Mouse (Mus musculus) kidney, adult 2 months (tissue): ENCODE measurements around the gene Mib2. TPM values are rescaled to one million over a fixed set of nuclear protein-coding genes. Genes with fewer than 3 reads are reported as not detected.
"Not testable (repeated sequence)": the region's sequence is repeated elsewhere in the genome, so short reads cannot be mapped to it uniquely, and the experiment has no call there.

Source experiments
- DNase-seq: peaks from one replicate; pipeline ENCODE4 v3.0.0; 2021
- H3K27ac ChIP-seq: fragments of 200-500 bp; 2 replicates; pipeline ENCODE4 v1.5.1; 2012; ENCODE audit warnings: low read depth, low read length, control low read depth, inconsistent platforms; ENCODE audit not compliant: insufficient read depth
- H3K27me3 ChIP-seq: fragments of 200-500 bp; replicated peaks from 2 replicates; pipeline ENCODE4 v1.6.1; 2012; ENCODE audit warnings: mild to moderate bottlenecking, moderate library complexity, low read length, inconsistent platforms; ENCODE audit not compliant: control insufficient read depth, insufficient read depth
- H3K36me3 ChIP-seq: fragments of 200-500 bp; 2 replicates; pipeline ENCODE4 v1.6.1; 2012; ENCODE audit warnings: mild to moderate bottlenecking, moderate library complexity, low read length, inconsistent platforms; ENCODE audit not compliant: control insufficient read depth, insufficient read depth
- H3K4me1 ChIP-seq: fragments of 200-500 bp; 2 replicates; pipeline ENCODE4 v1.6.1; 2011; ENCODE audit warnings: low read length; ENCODE audit not compliant: control insufficient read depth, insufficient read depth
- H3K4me3 ChIP-seq: fragments of 200-500 bp; 2 replicates; pipeline ENCODE4 v1.5.1; 2011; ENCODE audit warnings: mild to moderate bottlenecking, low read depth, low read length, control low read depth; ENCODE audit not compliant: insufficient read depth
- CTCF ChIP-seq: fragments of 200-500 bp; conservative IDR thresholded peaks from 2 replicates; pipeline ENCODE4 v1.5.1; 2011; ENCODE audit warnings: low read depth, mild to moderate bottlenecking, control low read depth, low read length, moderate library complexity, mixed read lengths; ENCODE audit not compliant: insufficient read depth, insufficient read length
- POLR2A ChIP-seq: fragments of 200-500 bp; IDR thresholded peaks from one replicate; pipeline ENCODE4 v1.6.1; 2011; ENCODE audit warnings: low read depth, low read length, control low read depth
- WGBS: fragments of 180-500 bp; shearing (Covaris S2); methylation state at CpG from one replicate; pipeline ENCODE4 v1.1.7; 2018; 5-methylcytosine and 5-hydroxymethylcytosine counted together
- polyA plus RNA-seq: library from polyadenylated mRNA; depleted of rRNA; stranded (reverse); fragments of >200 nt; gene quantifications from 2 replicates; pipeline ENCODE4 v1.2.3, GENCODE M21; 2012

Mib2 gene
- polyA plus RNA-seq, 1 experiment = 57.7 TPM

DNA sequence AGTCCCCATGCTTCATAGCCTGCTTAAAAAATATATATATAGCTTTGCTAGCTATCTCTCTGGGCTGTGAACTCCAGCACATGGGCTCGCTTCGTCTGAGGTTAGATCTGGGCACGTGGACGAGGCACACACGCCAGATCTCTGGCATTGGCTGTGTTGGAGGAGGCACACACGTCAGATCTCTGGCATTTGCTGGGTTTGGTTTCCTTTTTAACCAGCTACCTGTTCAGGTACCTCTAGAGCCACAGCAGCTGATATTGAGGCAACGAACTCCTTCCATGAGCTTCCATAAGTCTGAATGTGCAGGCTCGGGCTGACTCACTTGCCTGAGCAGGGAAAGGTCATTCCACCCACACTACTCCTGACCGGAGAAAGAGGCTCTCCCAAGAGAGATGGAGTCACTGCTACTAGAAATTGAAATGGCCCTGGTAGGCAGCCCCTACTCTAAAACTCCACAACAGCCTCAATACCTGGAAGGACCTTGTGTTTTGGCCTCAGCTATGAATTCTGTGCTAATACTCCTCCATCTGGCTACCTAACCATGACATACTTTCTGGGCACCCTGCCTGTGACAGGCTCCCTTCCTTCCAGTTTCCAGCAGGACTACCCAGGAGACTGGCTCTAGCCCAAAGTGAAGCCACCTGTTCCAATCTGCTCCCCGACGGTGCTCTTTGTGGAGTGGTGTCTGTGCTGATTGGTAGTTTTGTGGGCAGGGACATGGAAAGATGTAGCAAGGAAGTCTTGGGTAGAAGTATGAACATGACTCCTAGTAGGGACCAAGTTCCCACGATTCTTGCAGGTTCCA is 21.8 kb upstream of the Mib2 start:
- TF ChIP-seq CTCF (no peak), POLR2A (no peak)
- Histone ChIP-seq H3K36me3 (no peaks in the 10 kb centered on the region), H3K27me3 (no peaks in the 10 kb centered on the region), H3K4me1 (no peaks in the 10 kb centered on the region), H3K27ac (no peak overlapping the region), H3K4me3 (no peak overlapping the region)
- WGBS = 74% methylated on average over 12 of the region's 12 CpGs
- no peak for DNase-seq

DNA sequence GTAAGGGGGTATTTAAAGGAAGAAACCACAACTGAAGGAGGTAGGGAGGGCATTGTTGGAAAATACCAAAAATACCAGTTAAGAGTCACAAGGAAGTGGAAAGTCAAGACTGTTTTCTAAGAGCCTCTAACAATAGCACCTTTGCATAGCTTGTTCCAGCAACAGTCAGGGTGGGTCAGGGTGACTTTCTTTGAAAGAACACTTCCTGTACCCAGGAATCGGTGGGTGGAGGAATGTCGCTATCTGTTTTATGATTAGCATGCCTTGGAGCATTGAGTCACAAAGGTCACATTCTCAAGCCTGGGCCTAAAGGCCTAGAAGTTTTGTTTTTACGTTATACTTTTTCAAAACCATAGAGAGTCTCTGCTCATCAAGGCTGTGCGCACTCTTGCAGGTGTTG is 18.8 kb upstream of the Mib2 start:
- DNase-seq, H3K4me3 ChIP-seq, H3K27me3 ChIP-seq, H3K27ac ChIP-seq, H3K4me1 ChIP-seq, H3K36me3 ChIP-seq: not testable (repeated sequence)
- WGBS = 55% methylated on average over 4 of the region's 4 CpGs

DNA sequence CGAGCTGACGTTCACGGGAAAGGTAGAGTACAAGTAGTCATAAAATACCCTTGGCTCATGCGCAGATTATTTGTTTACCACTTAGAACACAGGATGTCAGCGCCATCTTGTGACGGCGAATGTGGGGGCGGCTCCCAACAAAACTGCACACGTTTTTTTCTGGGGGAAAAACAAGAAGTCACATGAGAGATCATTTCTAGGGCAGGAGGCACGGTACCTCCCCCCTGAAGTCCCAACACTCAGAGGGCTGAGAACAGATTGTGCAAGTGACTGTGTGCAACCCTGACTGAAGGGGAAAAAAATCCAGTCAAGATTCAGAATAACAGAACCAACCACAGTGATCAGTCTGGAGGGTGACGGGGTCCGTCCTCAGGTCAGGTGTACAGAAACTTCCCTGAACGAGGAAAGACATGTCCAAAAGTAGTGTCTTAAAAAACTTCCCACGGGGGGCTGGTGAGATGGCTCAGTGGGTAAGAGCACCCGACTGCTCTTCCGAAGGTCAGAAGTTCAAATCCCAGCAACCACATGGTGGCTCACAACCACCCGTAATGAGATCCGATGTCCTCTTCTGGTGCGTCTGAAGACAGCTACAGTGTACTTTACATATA is 14.8 kb upstream of the Mib2 start:
- WGBS = 87% methylated on average over 16 of the region's 19 CpGs
- not testable (repeated sequence) for H3K27me3 ChIP-seq, DNase-seq, H3K4me1 ChIP-seq, H3K27ac ChIP-seq, H3K36me3 ChIP-seq, H3K4me3 ChIP-seq

GRCm38 (mm10) chr4:155675991-155676390 is 7.0 kb upstream of the Mib2 start:
- 55% methylated on average over 2 of the region's 2 CpGs for WGBS

GRCm38 (mm10) chr4:155672082-155672481 is 3.1 kb upstream of the Mib2 start:
- Histone ChIP-seq H3K27ac (no peak overlapping the region), H3K27me3 (no peaks in the 10 kb centered on the region), H3K4me3 (no peak overlapping the region), H3K4me1 (peaks cover 4% of the 10 kb centered on the region), H3K36me3 (no peaks in the 10 kb centered on the region)
- WGBS = 61% methylated on average over 2 of the region's 2 CpGs
- DNase-seq = no peak
- TF ChIP-seq POLR2A (no peak), CTCF (no peak)

More at GRCm38 (mm10) chr4:155675991-155676390, 7.0 kb upstream of the Mib2 start:
- Histone ChIP-seq H3K4me1 (no peaks in the 10 kb centered on the region), H3K36me3 (no peaks in the 10 kb centered on the region), H3K27me3 (no peaks in the 10 kb centered on the region), H3K27ac (no peak overlapping the region), H3K4me3 (no peak overlapping the region)
- peak; percentile 51 for DNase-seq
- no peak for TF ChIP-seq POLR2A
- peak; percentile 52 for TF ChIP-seq CTCF

DNA sequence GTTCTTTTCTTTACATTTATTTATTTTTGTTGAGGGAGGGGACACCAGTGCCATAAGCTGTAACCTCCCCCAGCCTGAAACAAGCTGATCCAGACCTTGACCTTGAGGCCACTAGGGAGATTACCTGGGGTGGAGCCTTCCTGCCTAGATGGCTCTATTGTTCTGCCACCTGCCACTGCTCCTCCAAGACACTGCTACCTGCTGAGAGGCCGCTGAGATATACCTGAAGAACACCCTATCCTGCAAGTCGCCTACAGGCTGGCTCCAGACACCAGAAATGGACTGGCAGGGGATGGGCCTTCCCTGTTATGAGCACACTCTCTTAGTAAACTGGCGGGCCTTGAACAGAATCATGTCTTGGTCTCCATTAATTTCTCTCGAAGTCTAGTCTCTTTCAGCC is 1.2 kb upstream of the Mib2 start:
- 88% methylated on average over 4 of the region's 4 CpGs for WGBS
- H3K4me3 ChIP-seq = not testable (repeated sequence)

DNA sequence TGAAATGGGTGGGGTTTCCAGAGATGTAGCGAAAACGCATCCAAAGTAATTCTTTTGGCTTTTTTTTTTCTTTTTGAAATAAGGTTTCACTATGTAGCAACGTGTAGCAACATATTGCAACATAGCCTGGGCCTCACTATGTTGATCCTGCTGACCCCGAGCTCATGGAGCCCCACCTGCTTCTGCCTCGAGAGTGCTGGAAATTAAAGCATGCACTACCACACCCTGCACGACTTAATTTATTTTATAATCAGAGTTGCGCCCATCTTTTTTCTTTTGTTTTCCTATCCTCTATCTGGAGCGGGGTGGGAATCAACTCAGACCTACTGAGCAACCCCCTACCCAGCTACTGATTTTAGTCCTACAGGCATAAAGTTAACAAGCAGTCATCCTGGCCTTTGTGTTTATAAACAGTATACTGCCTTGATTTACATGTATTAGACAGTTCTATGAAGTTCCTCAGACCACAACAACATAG is 639 bp upstream of the Mib2 start:
- DNase-seq = no peak
- peak overlapping the region; percentile 26; the same call in 1 of the 2 replicates for H3K27ac ChIP-seq
- no peaks in the 10 kb centered on the region for H3K27me3 ChIP-seq
- no peak for TF ChIP-seq CTCF
- TF ChIP-seq POLR2A = no peak
- H3K36me3 ChIP-seq = no peaks in the 10 kb centered on the region
- H3K4me1 ChIP-seq = peaks cover 4% of the 10 kb centered on the region
- peak overlapping the region; percentile 78 for H3K4me3 ChIP-seq
- 2% methylated on average over 8 of the region's 8 CpGs for WGBS

More for the DNA sequence above, 1.2 kb upstream of the Mib2 start:
- H3K36me3 ChIP-seq, H3K27ac ChIP-seq, H3K4me1 ChIP-seq, DNase-seq, H3K27me3 ChIP-seq: not testable (repeated sequence)
